ENCODE assay signal across 8 mouse cellular contexts in genomic region chr3:41082885-41083789, GRCm38 (mm10). TPM values are rescaled to one million over a fixed set of nuclear protein-coding genes. Genes with fewer than 3 reads are reported as not detected.
DNase-seq lines count a peak whose midpoint lies in the region; ATAC-seq lines count a peak whose summit lies in the region.

Gene Pgrmc2 (minus strand): TSS chr3:41083046.

- peak within 1 kb of the TSS; percentile 83 for H3K27ac ChIP-seq in intestine, embryonic 14.5 days (ENCODE audit: low read depth)

- H3K36me3 ChIP-seq in intestine, embryonic 14.5 days (ENCODE audit: control insufficient read depth, insufficient read depth, low read length), result peaks cover 7% of the 10 kb centered on the region; the same call in 1 of the 2 replicates

- peaks cover 23% of the 10 kb centered on the region; the same call in 1 of the 2 replicates for H3K4me1 ChIP-seq in intestine, embryonic 14.5 days (replicated peaks; ENCODE audit: control insufficient read depth, insufficient read depth, low read length)

- no peaks in the 10 kb centered on the region for H3K9me3 ChIP-seq in intestine, embryonic 14.5 days (ENCODE audit: control insufficient read depth, low read length)

- under 1% methylated on average over 91 of the region's 95 CpGs for WGBS in intestine, embryonic 14.5 days

- H3K4me2 ChIP-seq in intestine, embryonic 14.5 days (ENCODE audit: low read length), result peak within 1 kb of the TSS; percentile 93

- peak; percentile 98 for ATAC-seq in intestine, embryonic 14.5 days (replicated peaks; ENCODE audit: low FRiP score, low TSS enrichment, low read depth)

- H3K9ac ChIP-seq in intestine, embryonic 14.5 days (ENCODE audit: low read length), result peak within 1 kb of the TSS; percentile 81

- no peaks in the 10 kb centered on the region for H3K27me3 ChIP-seq in intestine, embryonic 14.5 days (replicated peaks; ENCODE audit: control insufficient read depth, insufficient read depth, low read length)

- H3K4me3 ChIP-seq in intestine, embryonic 14.5 days (ENCODE audit: low read depth, low read length), result peak within 1 kb of the TSS; percentile 90

- peak; percentile 97 to 98 for DNase-seq in adrenal gland, adult 18-20 months (ENCODE audit: low spot score in 2 of 2)
- DNase-seq in embryo, embryonic 11 days, result peak; percentile 98
- peak; percentile 99 for DNase-seq in gastrocnemius, postnatal 25 days
- DNase-seq in intestine, embryonic 14.5 days (ENCODE audit: low spot score), result peak; percentile 96
- peak; percentile 98 to 99 for DNase-seq in left cerebral cortex, postnatal 14 days (ENCODE audit: low spot score in 2 of 2)
- peak; percentile 99 for DNase-seq in mesoderm, embryonic 11.5 days (ENCODE audit: low read depth, low spot score)
- DNase-seq in right cerebral cortex, postnatal 36 days (ENCODE audit: low spot score in 2 of 2), result peak; percentile 99
- peak; percentile 99 for DNase-seq in yolk sac, embryonic 10.5 days (ENCODE audit: low spot score)

- intact Hi-C loops in left cerebral cortex, postnatal 14 days (cut with DNase I), result loop anchor here (2.0 to 5.0 kb wide), 3 partner anchors 74 to 482 kb away; no protein-coding TSS in a partner anchor

RNA-seq across cellular contexts. Expression of gene Pgrmc2, which starts in this region (rescaled TPM):
- 10 to 100 TPM; 63.1 to 63.3 TPM for total RNA-seq in adrenal gland, adult 18-20 months (2021)
- total RNA-seq in gastrocnemius, postnatal 25 days (2021), result 10 to 100 TPM; 14.9 to 18.2 TPM
- polyA plus RNA-seq in intestine, embryonic 14.5 days (2014; fragmentation: Nextera tagmentation; extraction: Ambion mirVana), result 31.7 and 32.8 TPM in 2 replicates
- total RNA-seq in left cerebral cortex, postnatal 14 days (2021), result 10 to 100 TPM; 45.9 to 46.6 TPM

Comparison
In these comparisons a context has a peak if more than half of its experiments do, and no peak if none do; other contexts are left out.
1. Peak in every context shown above with its lines: DNase-seq, ATAC-seq, H3K4me3 ChIP-seq and H3K27ac ChIP-seq.